Mouse (Mus musculus): ENCODE results near the gene Ndufb6.

Ndufb6 gene

DNA sequence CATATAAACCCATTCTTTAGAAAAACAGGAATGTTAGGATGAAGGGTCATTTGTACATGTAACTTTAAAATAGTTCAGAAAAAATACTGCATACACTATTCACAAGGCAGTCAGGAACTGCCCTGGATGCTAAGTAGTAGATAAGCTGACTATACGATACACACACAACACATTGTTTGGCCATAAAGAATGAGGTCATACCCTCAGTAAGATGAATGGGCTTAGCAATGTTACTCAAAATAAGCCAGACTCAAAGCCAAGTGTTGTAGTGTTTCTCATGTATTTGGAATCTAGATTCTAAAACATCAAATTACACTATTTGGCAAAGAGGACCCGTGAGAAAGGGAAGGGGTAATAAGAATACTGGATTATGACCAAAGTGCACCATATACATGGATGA, 25.5 kb downstream of the Ndufb6 start:
- no peak for DNase-seq

- no peak for DNase-seq
Observed at GRCm38 (mm10) chr4:40250984-40251383, 28.2 kb downstream of the Ndufb6 start.

DNA sequence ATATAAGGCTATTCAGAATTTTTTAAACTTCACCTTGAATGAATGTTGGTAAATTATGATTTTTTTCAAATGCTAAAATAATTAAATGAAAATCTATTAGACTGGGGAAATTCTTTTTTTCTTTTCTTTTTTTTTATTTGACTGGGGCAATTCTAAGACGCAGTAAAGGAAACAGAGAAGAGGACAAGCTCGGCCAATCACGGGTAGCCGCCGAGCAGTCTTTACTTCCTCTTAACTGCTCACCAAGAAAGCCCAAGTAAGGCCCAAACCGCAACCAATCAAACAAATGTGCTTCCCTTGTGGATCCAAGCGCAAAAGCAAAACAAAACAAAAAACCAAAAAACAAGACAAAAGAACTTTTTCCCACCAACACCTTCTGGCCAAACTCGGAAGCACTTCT, 35.2 kb downstream of the Ndufb6 start:
- no peak for DNase-seq

GRCm38 (mm10) chr4:40243006-40243405, 36.2 kb downstream of the Ndufb6 start:
- DNase-seq, result no peak

DNA sequence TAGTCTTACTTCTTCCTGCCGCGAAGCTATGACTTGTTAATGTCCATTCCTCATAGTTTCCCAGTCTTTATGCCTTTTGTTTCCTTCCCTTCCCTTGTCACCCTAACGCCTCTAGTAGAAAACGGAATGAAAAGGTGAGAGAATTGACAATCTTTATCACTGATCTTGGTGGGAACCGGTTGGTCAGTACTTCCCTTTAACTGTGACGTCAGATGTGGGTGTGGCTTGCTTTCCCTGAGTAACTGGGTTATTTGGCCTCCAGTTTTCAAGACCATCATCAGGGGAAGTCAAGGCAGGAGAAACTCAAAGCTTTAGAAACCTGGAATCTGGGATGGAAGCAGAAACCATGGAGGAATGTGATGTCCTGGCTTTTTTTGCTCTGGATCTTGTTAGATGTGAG, 37.3 kb downstream of the Ndufb6 start:
- DNase-seq, result no peak

DNA sequence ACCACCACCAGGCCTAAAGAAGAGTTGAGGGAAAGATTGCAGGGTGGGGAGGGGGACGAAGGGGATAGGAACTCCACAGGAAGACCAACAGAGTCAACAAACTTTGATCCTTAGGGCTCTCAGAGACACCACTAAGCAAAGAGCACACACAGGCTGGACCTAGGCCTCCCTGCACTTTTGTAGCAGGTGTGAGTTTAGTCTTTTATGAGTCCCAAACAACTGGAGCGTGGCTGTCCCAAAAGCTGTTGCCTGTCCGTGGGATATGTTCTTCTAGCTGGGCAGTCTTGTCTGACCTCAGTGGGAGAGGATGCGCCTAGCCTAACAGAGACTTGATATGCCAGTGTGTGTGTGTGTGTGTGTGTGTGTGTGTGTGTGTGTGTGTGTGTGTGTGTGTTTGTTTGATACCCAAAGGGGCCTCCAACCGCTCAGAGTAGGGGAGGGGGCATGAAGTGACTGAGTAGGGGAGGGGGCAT, 38.9 kb downstream of the Ndufb6 start:
- DNase-seq, result no peak

DNA sequence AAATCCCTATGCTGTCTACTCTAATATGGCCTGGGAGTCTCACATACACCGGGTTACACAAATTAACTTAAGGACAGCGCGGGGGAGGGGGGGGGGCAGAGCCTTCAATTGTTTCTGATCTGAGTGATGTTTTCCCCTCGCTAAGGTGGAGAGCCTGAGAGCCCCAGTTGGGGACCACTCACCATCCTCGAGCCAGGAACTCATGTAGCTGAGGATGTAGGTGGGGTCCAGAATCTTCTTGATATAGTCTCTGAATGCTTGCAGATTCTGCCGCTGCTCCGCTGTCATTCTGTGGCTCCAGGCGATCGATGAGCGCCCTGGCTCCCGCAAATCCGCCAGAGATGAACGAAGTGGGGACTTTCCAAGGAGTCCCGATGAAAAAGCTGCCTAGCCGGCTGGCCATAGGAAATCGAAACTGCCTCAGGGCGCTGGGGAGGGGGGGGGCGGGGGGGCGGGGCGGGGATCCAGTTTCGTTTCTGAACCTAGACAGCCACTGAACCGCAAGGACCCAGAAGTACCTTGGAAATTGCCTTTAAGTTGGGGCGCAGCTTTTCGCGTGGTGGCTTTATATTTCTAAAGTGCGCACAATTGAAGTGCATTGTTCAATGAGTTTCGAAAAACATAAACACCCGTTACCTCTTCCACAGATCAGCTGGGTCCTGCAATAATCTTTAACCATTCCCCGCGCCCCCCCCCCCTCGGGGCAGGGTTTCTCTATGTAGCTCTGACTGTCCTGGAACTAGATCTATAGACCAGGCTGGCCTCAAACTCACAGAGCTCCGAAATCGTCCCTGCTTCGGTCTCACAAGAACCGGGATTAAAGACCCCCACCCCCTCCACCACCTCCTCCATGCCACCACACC, 39.6 kb downstream of the Ndufb6 start, which contains the start of gene Ddx58:
Gene Ddx58, minus strand, starts transcription at position 420 of the 863 bp plus-strand sequence.
- DNase-seq, result peak; percentile 49

DNA sequence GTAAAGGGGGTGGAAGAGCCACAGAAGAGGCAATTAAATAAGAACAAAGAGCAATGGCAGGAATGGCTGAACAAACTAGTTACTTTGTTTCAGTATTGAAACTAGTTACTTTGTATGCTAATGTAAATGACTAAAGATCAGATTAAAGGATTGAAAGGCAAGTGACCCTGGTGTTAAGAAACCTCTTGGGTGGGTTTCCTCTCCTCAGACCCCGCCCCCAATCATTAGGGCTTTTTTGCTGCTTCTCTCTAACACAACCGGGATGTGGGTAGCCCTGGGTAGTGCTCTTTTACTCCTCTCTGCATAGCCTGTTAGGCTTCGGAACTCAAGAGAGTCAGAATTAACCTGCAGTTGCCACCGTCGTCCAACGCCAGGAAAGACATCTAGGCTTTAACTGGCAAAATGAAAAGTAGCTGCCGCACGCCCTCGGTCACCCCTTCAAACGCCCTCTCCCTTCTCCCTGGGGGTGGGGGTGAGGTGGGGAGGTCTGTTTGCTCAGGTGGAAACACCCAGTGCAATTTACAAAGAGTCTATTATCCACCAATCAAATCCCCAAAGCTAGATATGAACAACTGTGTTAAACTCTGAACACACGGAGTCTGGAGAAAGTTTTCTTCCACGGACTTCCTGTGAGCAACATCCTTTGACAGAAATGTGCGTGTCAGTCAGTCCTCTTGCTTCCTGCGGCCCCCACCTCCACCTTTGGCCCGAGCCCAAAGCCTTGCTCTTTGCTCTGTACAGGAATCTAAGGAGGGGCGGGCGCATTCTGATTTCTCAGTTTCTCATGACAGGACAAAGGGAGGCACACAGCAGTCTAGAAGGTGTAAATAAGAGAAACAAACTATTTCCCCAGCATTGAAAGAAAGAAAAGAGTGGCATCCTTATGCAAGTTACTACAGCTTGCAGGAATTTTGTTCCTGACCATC, 40.5 kb downstream of the Ndufb6 start:
- DNase-seq, result peak; percentile 88

GRCm38 (mm10) chr4:40236829-40237228, 42.4 kb downstream of the Ndufb6 start:
- DNase-seq, result no peak

DNA sequence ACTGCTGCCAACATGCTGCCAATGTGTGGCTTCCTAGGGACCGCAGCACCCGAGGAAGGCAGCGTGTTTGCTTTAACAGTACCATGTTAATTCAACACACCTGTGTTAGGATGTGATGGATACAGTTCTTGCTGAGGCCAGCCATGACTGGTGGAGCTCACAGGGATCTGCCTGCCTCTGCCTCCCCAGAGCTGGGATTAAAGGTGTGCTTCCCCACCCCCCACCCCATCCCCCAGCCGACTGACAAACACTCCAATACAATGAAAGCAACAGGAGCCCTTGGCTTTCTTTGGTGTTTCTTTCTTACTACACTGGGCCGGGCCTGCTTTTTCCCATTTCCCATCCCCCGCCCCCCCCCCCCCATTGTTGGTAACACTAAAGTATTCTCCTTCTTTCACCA, 45.0 kb downstream of the Ndufb6 start:
- DNase-seq, result no peak

DNA sequence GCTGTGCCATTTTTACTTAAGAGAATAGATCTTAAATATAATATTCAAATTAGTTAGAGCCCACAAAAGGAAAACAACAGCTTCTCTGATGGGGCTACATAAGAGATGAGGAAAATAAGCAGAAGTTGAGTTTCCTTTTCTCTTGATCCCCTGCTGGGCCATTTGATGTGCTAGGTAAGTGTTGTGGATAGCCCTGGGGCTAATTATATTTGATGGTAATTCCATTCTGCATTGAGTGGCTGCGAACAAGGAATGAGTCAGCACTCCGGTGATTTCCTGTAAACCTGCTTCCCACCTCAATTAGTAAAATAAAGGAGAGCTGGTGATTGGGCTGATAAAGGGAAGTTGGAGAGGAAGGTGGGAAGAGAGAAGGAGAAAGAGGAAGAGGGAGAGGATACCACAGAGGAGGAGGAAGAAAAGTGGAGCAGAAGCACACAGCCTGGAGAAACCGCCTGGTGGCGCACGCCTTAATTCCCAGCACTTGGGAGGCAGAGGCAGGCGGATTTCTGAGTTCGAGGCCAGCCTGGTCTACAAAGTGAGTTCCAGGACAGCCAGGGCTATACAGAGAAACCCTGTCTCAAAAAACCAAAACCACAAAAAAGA, 46.1 kb downstream of the Ndufb6 start:
- no peak for DNase-seq

DNA sequence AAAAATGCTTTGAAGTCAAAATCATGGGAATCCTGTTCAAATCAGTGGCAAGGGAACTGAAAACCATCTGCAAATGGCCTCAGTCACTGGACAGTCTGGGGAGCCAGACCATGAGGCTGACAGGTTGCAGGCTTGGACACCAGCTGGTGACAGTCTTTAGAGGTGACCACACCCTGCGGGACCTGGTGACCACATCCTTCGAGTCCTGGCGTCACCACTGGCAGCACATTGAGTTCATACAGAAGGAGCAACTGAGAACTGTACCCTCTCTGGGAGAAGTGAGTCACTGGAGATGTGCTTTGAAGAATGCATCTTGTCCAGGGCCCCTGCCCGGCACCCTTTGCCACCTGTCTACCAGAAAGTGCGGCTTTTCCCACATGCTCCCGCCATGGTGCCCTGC, 49.5 kb downstream of the Ndufb6 start:
- DNase-seq, result no peak

DNA sequence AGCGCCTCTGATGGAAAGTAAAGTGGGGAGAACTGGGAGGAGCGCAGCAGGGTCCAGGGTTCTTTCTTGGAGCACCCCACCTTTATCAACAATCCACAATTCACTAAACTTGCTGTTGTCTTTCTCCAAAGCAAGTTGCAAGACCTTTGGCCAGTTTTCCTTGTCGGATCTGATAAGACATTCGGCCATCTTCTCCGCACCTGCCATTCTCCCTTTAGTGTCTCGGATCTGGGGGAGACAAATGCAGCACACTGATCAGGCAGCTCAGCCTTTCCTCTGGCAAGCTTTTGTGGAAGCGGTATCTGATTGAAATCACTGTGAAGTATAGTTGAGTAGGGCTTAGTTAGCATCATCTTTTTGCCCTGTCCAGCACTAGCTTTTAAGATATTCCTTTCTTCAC, 51.3 kb downstream of the Ndufb6 start:
- DNase-seq, result no peak

- no peak for DNase-seq
Observed at GRCm38 (mm10) chr4:40227131-40227530, 52.1 kb downstream of the Ndufb6 start.

- peak; percentile 44 for DNase-seq
Observed at GRCm38 (mm10) chr4:40226095-40226494, 53.1 kb downstream of the Ndufb6 start.

- DNase-seq, result no peak
Observed at GRCm38 (mm10) chr4:40221876-40222585, 57.2 kb downstream of the Ndufb6 start.

DNA sequence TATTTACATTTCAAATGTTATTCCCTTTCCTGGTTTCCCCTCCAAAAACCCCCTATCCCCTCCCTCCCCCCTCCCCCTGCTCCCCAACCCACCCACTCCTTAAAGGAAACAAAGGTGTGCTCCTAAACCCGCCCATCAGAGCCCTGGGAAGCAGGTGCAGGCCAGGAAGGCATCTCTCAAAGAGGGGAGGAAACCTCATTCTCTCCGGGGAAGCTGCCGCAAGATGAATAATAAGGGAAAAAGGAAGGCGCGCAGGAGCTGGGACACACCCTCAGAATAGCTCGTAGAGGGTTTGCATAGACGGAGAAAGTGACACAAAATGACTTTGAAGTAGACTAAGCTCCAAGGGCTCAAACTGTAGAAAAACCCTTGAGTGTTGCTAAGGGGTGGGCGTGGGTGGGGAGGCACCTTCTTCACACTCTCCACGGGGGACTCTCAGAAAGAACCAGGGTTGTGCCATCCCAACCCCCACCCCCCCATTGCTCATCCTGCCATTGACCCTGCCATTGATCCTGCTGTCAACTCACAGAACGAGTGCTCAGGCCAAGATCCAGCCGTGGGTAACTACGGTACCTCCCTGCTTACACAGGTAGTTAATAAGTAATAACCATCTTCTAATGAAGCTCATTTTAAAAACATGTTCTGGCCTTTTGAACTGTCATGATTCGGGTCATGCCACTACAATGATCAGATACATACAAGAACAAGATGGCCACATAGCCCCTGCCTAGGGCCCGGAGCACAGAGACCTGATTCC, 58.0 kb downstream of the Ndufb6 start:
- DNase-seq, result no peak
